Mouse (Mus musculus) CD4-positive, CD25-positive, alpha-beta regulatory T cell (primary cell): ENCODE measurements around the gene Mettl7a2. TPM values are rescaled to one million over a fixed set of nuclear protein-coding genes. Genes with fewer than 3 reads are reported as not detected.

Source experiments
- polyA plus RNA-seq: library from polyadenylated mRNA; unstranded; fragments of 100-300 nt; shearing (Covaris generic); gene quantifications from one replicate; pipeline ENCODE4 v1.2.1, GENCODE M21; 2017

The Mettl7a2 gene
- polyA plus RNA-seq = not detected

DNA sequence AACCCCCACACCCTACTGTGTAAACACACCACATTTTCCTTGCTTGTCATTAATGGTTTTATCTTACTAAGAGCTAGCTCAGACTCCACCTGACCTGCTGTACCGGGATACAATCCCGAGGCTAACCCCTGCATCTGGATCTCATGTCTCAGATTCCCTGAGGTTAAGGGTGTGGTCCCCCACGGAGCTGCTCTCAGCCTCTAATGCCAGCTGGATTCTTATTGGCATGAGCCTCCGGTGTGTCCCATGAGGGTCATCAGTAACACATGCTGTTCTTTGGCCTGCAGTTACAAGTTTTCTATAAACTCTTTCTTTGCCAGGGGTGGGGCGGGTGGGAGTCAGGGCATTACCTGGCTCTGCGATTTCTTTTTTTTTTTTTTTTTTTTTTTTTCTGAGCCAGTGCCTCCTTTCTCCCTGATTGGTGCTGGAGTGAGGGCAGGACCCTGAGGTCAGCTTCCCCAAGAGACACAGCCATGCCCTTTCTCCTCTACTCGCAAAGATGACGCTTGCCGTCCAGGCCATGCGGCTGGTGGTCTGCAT is at the start of gene Mettl7a2, which contains the start of gene Methig1:
Gene Mettl7a2 (plus strand): TSS at position 490 of the 540 bp plus-strand sequence.
Gene Methig1 (plus strand): TSS at position 439 of the 540 bp plus-strand sequence.

GRCm38 (mm10) chr15:100304019-100304991 is 48.7 kb upstream of the Mettl7a2 start, which contains the start of gene Mettl7a1:
Gene Mettl7a1, plus strand, starts transcription at chr15:100304140.

DNA sequence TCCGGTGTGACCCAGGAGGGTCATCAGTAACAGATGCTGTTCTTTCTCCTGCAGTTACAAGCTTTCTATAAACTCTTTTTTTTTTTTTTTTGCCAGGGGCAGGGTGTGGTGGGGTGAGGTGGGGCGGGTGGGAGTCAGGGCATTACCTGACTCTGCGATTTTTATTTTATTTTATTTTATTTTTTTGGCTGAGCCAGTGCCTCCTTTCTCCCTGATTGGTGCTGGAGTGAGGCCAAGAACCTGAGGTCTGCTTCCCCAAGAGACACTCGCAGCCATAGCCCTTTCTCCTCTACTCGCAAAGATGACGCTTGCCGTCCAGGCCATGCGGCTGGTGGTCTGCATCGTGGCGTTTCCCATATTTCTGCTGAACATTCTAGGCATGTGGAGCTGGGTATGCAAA is 18.4 kb upstream of the Mettl7a2 start, which contains the start of gene Mettl7a3:
Gene Mettl7a3 (plus strand): TSS at position 301 of the 400 bp plus-strand sequence.

GRCm38 (mm10) chr15:100364242-100364641 is 11.2 kb downstream of the Mettl7a2 start, which contains the start of gene Higd1c:
Gene Higd1c, plus strand, starts transcription at chr15:100364542.

Other genes starting within 250 kb of the Mettl7a2 start
- gene Atf1, start 125.4 kb upstream of the Mettl7a2 start, polyA plus RNA-seq = 54.5 TPM
- not detected for gene Tmprss12, start 72.4 kb upstream of the Mettl7a2 start, polyA plus RNA-seq
- gene Mettl7a1, start 49.1 kb upstream of the Mettl7a2 start, polyA plus RNA-seq = 5.6 TPM
- not detected for gene Mettl7a3, start 18.3 kb upstream of the Mettl7a2 start, polyA plus RNA-seq
- gene Methig1, start 51 bp upstream of the Mettl7a2 start, polyA plus RNA-seq = 0.13 TPM
- not detected for gene Higd1c, start 11.3 kb downstream of the Mettl7a2 start, polyA plus RNA-seq
- gene Gm5475, start 68.9 kb downstream of the Mettl7a2 start, polyA plus RNA-seq = 0.22 TPM
- gene Slc11a2, start 71.9 kb downstream of the Mettl7a2 start, polyA plus RNA-seq = 31.7 TPM
- gene Letmd1, start 115.8 kb downstream of the Mettl7a2 start, polyA plus RNA-seq = 49.7 TPM
- 5.9 TPM for gene Csrnp2, start 142.3 kb downstream of the Mettl7a2 start, polyA plus RNA-seq
- gene Tfcp2, start 198.8 kb downstream of the Mettl7a2 start, polyA plus RNA-seq = 9.6 TPM
- 17.6 TPM for gene Pou6f1, start 246.8 kb downstream of the Mettl7a2 start, polyA plus RNA-seq